In genomic region chr6:50666937-50667336, GRCm38 (mm10) we compare ENCODE assay signal across 30 mouse cellular contexts. TPM values are rescaled to one million over a fixed set of nuclear protein-coding genes. Genes with fewer than 3 reads are reported as not detected.
DNase-seq lines count a peak whose midpoint lies in the region; ATAC-seq and TF ChIP-seq lines count a peak whose summit lies in the region.
"Had no signal": no experiment of that assay in that cellular context is flagged by ENCODE, and none has a peak within 500 bp of the region (broad histone marks: within the 10 kb centered on the region; RNA-seq: fewer than 3 reads in every experiment).

No protein-coding gene starts in this region.

- H3K9me3 ChIP-seq in kidney, embryonic 15.5 days (replicated peaks) = no peaks in the 10 kb centered on the region
- H3K9me3 ChIP-seq in limb, embryonic 13.5 days = no peaks in the 10 kb centered on the region
- no peaks in the 10 kb centered on the region for H3K9me3 ChIP-seq in limb, embryonic 10.5 days (replicated peaks)
- no peaks in the 10 kb centered on the region for H3K9me3 ChIP-seq in embryonic facial prominence, embryonic 14.5 days (ENCODE audit: control insufficient read depth, low read length)
- H3K9me3 ChIP-seq: embryonic facial prominence, embryonic 12.5 days; heart, embryonic 12.5 days; heart, embryonic 15.5 days; hindbrain, embryonic 10.5 days; hindbrain, embryonic 13.5 days had no signal

- no peak for ATAC-seq in kidney, embryonic 15.5 days (replicated peaks; ENCODE audit: low FRiP score)
- no peak for ATAC-seq in limb, embryonic 13.5 days (ENCODE audit: low FRiP score, low read depth)
- ATAC-seq in embryonic facial prominence, embryonic 14.5 days (ENCODE audit: low read depth) = no peak
- ATAC-seq: CD4-positive, CD25-positive, alpha-beta regulatory T cell, adult 4 months; forebrain, embryonic 14.5 days; forebrain, postnatal 0 days; hindbrain, embryonic 16.5 days had no signal

- H3K4me3 ChIP-seq in kidney, embryonic 15.5 days (replicated peaks) = no peak overlapping the region
- no peak overlapping the region for H3K4me3 ChIP-seq in limb, embryonic 13.5 days
- H3K4me3 ChIP-seq in limb, embryonic 10.5 days = no peak overlapping the region
- H3K4me3 ChIP-seq in embryonic facial prominence, embryonic 14.5 days (ENCODE audit: low read depth, low read length) = no peak overlapping the region
- no peak overlapping the region for H3K4me3 ChIP-seq in embryonic fibroblast, embryonic 13.5 days (ENCODE audit: insufficient read depth, low read length)
- H3K4me3 ChIP-seq: embryonic facial prominence, embryonic 12.5 days; gastrocnemius, adult 2 months; heart, embryonic 12.5 days; heart, embryonic 15.5 days; hindbrain, embryonic 10.5 days; hindbrain, embryonic 13.5 days had no signal

- no peak for TF ChIP-seq POLR2A in embryonic fibroblast, embryonic 13.5 days (IDR thresholded peaks at IDR 0.05; ENCODE audit: low read depth, low read length)

- H3K4me2 ChIP-seq in kidney, embryonic 15.5 days = no peak overlapping the region
- no peak overlapping the region for H3K4me2 ChIP-seq in limb, embryonic 13.5 days (replicated peaks)
- H3K4me2 ChIP-seq in embryonic facial prominence, embryonic 14.5 days (ENCODE audit: low read depth, low read length) = no peak overlapping the region
- H3K4me2 ChIP-seq: embryonic facial prominence, embryonic 12.5 days; heart, embryonic 12.5 days; heart, embryonic 15.5 days; hindbrain, embryonic 13.5 days had no signal

- H3K36me3 ChIP-seq in kidney, embryonic 15.5 days = no peaks in the 10 kb centered on the region
- no peaks in the 10 kb centered on the region for H3K36me3 ChIP-seq in limb, embryonic 13.5 days
- H3K36me3 ChIP-seq in limb, embryonic 10.5 days = no peaks in the 10 kb centered on the region
- H3K36me3 ChIP-seq in embryonic facial prominence, embryonic 14.5 days (ENCODE audit: control insufficient read depth, insufficient read depth, low read length) = no peaks in the 10 kb centered on the region
- H3K36me3 ChIP-seq: embryonic facial prominence, embryonic 12.5 days; heart, embryonic 12.5 days; heart, embryonic 15.5 days; hindbrain, embryonic 10.5 days; hindbrain, embryonic 13.5 days had no signal

- WGBS in kidney, embryonic 15.5 days = 45% methylated on average over 5 of the region's 5 CpGs
- 36% methylated on average over 5 of the region's 5 CpGs for whole genome bisulfite sequencing in limb, embryonic 13.5 days
- 85% methylated on average over 5 of the region's 5 CpGs for WGBS in limb, embryonic 10.5 days
- WGBS in embryonic facial prominence, embryonic 14.5 days = 50% methylated on average over 5 of the region's 5 CpGs

- H3K9ac ChIP-seq in kidney, embryonic 15.5 days = no peak overlapping the region
- no peak overlapping the region for H3K9ac ChIP-seq in limb, embryonic 13.5 days
- no peak overlapping the region for H3K9ac ChIP-seq in embryonic facial prominence, embryonic 14.5 days (ENCODE audit: low read depth, low read length)
- H3K9ac ChIP-seq: embryonic facial prominence, embryonic 12.5 days; forebrain, postnatal 0 days; heart, embryonic 12.5 days; heart, embryonic 15.5 days; hindbrain, embryonic 13.5 days had no signal

- peak overlapping the region; percentile 86 for H3K27ac ChIP-seq in kidney, embryonic 15.5 days
- peak overlapping the region; percentile 70; the same call in 1 of the 2 replicates for H3K27ac ChIP-seq in limb, embryonic 13.5 days
- no peak overlapping the region for H3K27ac ChIP-seq in limb, embryonic 10.5 days
- peak overlapping the region; percentile 58 for H3K27ac ChIP-seq in embryonic facial prominence, embryonic 14.5 days (replicated peaks; ENCODE audit: low read depth, low read length)
- H3K27ac ChIP-seq in embryonic fibroblast, embryonic 13.5 days (ENCODE audit: insufficient read depth, low read length) = peak overlapping the region; percentile 25; the same call in 1 of the 2 replicates
- H3K27ac ChIP-seq: embryonic facial prominence, embryonic 12.5 days; gastrocnemius, adult 2 months; heart, embryonic 15.5 days; hindbrain, embryonic 10.5 days; hindbrain, embryonic 13.5 days had no signal

- DNase-seq in kidney, adult 18-20 months = no peak
- no peak for DNase-seq in limb, embryonic 10.5 days (ENCODE audit: low spot score)
- no peak for DNase-seq in embryonic facial prominence, embryonic 14.5 days (ENCODE audit: low spot score)
- no peak for DNase-seq in adrenal gland, postnatal 14 days
- no peak for DNase-seq in gastrocnemius, postnatal 10 days
- DNase-seq: adrenal gland, adult 2 months; adrenal gland, postnatal 25 days; cerebellum, adult 18-20 months; cerebellum, postnatal 14 days; forebrain, postnatal 0 days; gastrocnemius, adult 2 months; gastrocnemius, postnatal 25 days; heart, adult 18-20 months; heart, postnatal 10 days; heart, postnatal 36 days had no signal

- H3K4me1 ChIP-seq in kidney, embryonic 15.5 days = peaks cover 48% of the 10 kb centered on the region
- H3K4me1 ChIP-seq in limb, embryonic 13.5 days = peaks cover 48% of the 10 kb centered on the region
- peaks cover 7% of the 10 kb centered on the region; the same call in 1 of the 2 replicates for H3K4me1 ChIP-seq in limb, embryonic 10.5 days
- H3K4me1 ChIP-seq in embryonic facial prominence, embryonic 14.5 days (ENCODE audit: control insufficient read depth, insufficient read depth, low read length) = peaks cover 19% of the 10 kb centered on the region
- 0 out of 2 replicates have a peak, but pooled peaks cover 3% of the 10 kb centered on the region for H3K4me1 ChIP-seq in embryonic fibroblast, embryonic 13.5 days (ENCODE audit: control insufficient read depth, insufficient read depth, low read length)
- H3K4me1 ChIP-seq: embryonic facial prominence, embryonic 12.5 days; heart, embryonic 12.5 days; hindbrain, embryonic 10.5 days had no signal

- H3K27me3 ChIP-seq in kidney, embryonic 15.5 days = no peaks in the 10 kb centered on the region
- H3K27me3 ChIP-seq in limb, embryonic 13.5 days = peaks cover 57% of the 10 kb centered on the region
- H3K27me3 ChIP-seq in limb, embryonic 10.5 days (ENCODE audit: low read depth, poor library complexity, severe bottlenecking) = no peaks in the 10 kb centered on the region
- H3K27me3 ChIP-seq in embryonic facial prominence, embryonic 14.5 days (replicated peaks; ENCODE audit: control insufficient read depth, insufficient read depth, low read length) = no peaks in the 10 kb centered on the region
- H3K27me3 ChIP-seq: embryonic facial prominence, embryonic 12.5 days; heart, embryonic 12.5 days; heart, embryonic 15.5 days; hindbrain, embryonic 13.5 days had no signal

- no peak for TF ChIP-seq CTCF in embryonic fibroblast, embryonic 13.5 days (IDR thresholded peaks at IDR 0.05; ENCODE audit: borderline replicate concordance, insufficient read depth, low read length)

RNA-seq across cellular contexts. Expression of gene Npvf, which starts 12.7 kb away (rescaled TPM):
- 0.26 TPM in 1 of 2 replicates, not detected in the other for polyA plus RNA-seq in kidney, embryonic 15.5 days (2015; fragmentation: Nextera tagmentation; extraction: Ambion mirVana)
- polyA plus RNA-seq in limb, embryonic 13.5 days (2015; fragmentation: Nextera tagmentation; extraction: Ambion mirVana) = 0.18 TPM in 1 of 2 replicates, not detected in the other
- polyA plus RNA-seq in limb, embryonic 10.5 days (2016; fragmentation: Nextera tagmentation; extraction: Ambion mirVana) = not detected in 2 replicates
- polyA plus RNA-seq in embryonic facial prominence, embryonic 14.5 days (2014; fragmentation: Nextera tagmentation; extraction: Ambion mirVana) = 0.29 and 0.62 TPM in 2 replicates
- not detected in 2 replicates for polyA plus RNA-seq in embryonic fibroblast, embryonic 13.5 days (2011; ENCODE audit: insufficient read length, low read depth, missing spikeins)
- total RNA-seq in adrenal gland, postnatal 14 days (2021) = not detected in 2 replicates
- total RNA-seq in gastrocnemius, postnatal 10 days (2021) = not detected
- total RNA-seq: adrenal gland, adult 2 months; adrenal gland, postnatal 25 days; gastrocnemius, adult 2 months; gastrocnemius, postnatal 25 days; heart, adult 18-20 months; heart, postnatal 10 days; heart, postnatal 36 days; MEL had no signal
- polyA plus RNA-seq: adrenal gland, adult 2 months; C2C12; CD4-positive, CD25-positive, alpha-beta regulatory T cell, adult 4 months; embryonic facial prominence, embryonic 12.5 days; forebrain, embryonic 11.5 days; gonadal fat pad, adult 2 months; heart, embryonic 12.5 days; hindbrain, embryonic 10.5 days; hindbrain, embryonic 13.5 days had no signal
